Mouse (Mus musculus): ENCODE data around the gene Ikbke. TPM values are rescaled to one million over a fixed set of nuclear protein-coding genes. Genes with fewer than 3 reads are reported as not detected.

Gene Ikbke
- total and polyA plus RNA-seq, 3 experiments = 0.17 to 1.1 (median 0.60) TPM

DNA sequence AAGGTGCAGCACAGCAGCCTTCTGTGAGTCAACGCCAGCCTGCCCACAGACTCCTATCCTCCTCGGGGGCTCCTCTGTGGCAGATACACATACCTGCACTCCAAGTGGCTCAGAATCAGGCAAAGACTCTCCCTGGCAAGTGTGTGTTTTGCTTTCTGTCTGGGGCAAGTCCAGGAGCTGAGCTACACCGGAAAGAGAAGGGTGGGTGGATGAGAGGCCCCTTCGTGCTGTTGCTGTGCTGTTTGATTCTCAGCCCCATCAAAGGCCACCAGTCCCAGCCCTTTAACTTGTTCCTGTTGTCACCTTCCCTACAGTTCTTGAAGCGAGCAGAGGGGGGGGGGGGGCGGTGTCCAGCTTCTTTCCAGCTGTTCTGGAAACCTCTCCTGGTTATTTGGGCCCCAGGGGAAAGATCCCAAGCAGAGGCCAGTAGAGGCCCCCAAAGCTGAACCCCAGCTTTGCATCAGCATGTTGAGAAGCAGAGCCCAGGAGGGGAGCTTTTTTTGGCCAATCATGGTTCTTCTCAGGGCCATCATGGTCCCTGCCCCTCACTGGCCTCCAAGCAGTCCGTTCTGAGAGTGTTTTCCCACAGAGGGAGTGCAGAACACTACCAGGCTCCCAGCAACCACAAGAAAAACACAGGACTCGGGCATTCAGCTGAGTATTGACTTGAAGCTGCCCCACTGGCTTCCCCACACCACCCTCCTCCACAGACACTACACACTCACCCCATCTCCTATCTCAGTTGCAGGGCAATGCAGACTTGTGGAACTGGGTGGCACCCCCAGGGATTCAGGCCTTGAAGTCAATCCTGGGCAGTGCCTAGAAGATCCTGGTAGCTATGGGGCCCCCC lies 575 bp downstream of the Ikbke start:
- TF ChIP-seq POLR2AphosphoS5 (IDR thresholded peaks at IDR 0.05; ENCODE audit: insufficient replicate concordance, low read depth, low read length) (no peak), GATA1 (IDR thresholded peaks at IDR 0.05; ENCODE audit: borderline replicate concordance, low read length) (no peak), TAL1 (conservative IDR thresholded peaks at IDR 0.05; ENCODE audit: low read depth, low read length) (no peak), CTCF (IDR thresholded peaks at IDR 0.05; ENCODE audit: low read depth, low read length) (no peak), GATA2 (IDR thresholded peaks at IDR 0.05; ENCODE audit: borderline replicate concordance, low read depth, low read length) (no peak)
- peaks cover 6% of the 10 kb centered on the region for H3K4me1 ChIP-seq (ENCODE audit: insufficient read depth, low read depth, low read length)
- H3K36me3 ChIP-seq (replicated peaks) = no peaks in the 10 kb centered on the region
- DNase-seq (ENCODE audit: low spot score) (no peak), ATAC-seq (ENCODE audit: extremely low read depth, insufficient number of reproducible peaks, low FRiP score, poor library complexity, severe bottlenecking) (no peak)
- H3K9me3 ChIP-seq (replicated peaks) = no peaks in the 10 kb centered on the region
- H3K27me3 ChIP-seq (ENCODE audit: insufficient read depth, low read length) = peaks cover 64% of the 10 kb centered on the region
- H3K4me3 ChIP-seq (ENCODE audit: low read depth, low read length) = no peak overlapping the region

DNA sequence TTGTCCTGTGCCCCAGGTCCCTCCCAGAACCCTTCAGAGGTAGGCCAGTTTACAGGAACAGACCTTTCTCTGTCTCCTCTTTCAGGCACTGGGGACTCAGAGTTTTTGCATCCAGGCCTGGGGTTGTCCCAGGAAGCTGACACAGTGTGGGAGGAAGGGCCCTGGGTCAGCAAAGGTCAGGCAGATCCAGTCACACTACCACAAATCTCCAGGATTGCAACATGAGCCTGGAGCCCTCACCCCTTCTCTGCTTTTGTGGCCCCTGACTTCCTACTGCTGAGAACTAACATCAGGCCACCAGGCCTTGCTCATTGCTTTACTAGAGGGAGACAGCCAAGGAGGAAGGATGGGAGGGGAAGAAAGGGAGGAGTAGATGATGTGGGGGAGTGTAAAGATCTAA lies 2.6 kb downstream of the Ikbke start:
- Histone ChIP-seq H3K4me3 (ENCODE audit: low read depth, low read length) (no peak overlapping the region), H3K9me3 (replicated peaks) (no peaks in the 10 kb centered on the region), H3K36me3 (replicated peaks) (no peaks in the 10 kb centered on the region), H3K27me3 (ENCODE audit: insufficient read depth, low read length) (peaks cover 71% of the 10 kb centered on the region), H3K4me1 (ENCODE audit: insufficient read depth, low read depth, low read length) (peaks cover 6% of the 10 kb centered on the region)
- no peak for TF ChIP-seq CTCF (IDR thresholded peaks at IDR 0.05; ENCODE audit: low read depth, low read length)
- ATAC-seq (ENCODE audit: extremely low read depth, insufficient number of reproducible peaks, low FRiP score, poor library complexity, severe bottlenecking) (no peak), DNase-seq (ENCODE audit: low spot score) (no peak)

DNA sequence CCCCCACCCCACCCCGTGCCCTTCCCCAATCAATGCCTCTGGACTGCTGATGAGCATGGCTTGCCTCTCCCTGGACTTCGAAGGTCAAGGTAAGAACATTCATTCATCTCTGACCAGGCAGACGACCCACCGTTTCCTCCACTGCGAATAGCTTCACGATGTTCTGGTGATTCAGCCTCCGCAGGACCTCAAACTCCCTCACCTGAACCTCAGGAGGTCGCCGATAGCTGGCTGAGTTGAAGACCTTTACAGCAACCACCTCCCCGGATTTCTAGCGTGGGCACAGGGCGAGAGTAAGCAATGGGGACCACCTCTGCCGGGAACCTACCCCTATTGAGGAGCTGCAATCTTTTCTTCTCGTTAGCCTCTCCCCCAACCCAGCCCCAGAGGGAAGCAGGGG lies 3.8 kb downstream of the Ikbke start:
- Histone ChIP-seq H3K4me3 (ENCODE audit: low read depth, low read length) (no peak overlapping the region), H3K4me1 (ENCODE audit: insufficient read depth, low read depth, low read length) (peaks cover 6% of the 10 kb centered on the region), H3K27me3 (ENCODE audit: insufficient read depth, low read length) (peaks cover 78% of the 10 kb centered on the region), H3K36me3 (replicated peaks) (no peaks in the 10 kb centered on the region), H3K9me3 (replicated peaks) (no peaks in the 10 kb centered on the region)
- DNase-seq (ENCODE audit: low spot score) (no peak), ATAC-seq (ENCODE audit: extremely low read depth, insufficient number of reproducible peaks, low FRiP score, poor library complexity, severe bottlenecking) (no peak)
- TF ChIP-seq CTCF (IDR thresholded peaks at IDR 0.05; ENCODE audit: low read depth, low read length) (no peak), POLR2AphosphoS5 (IDR thresholded peaks at IDR 0.05; ENCODE audit: insufficient replicate concordance, low read depth, low read length) (no peak), GATA2 (IDR thresholded peaks at IDR 0.05; ENCODE audit: borderline replicate concordance, low read depth, low read length) (no peak), TAL1 (conservative IDR thresholded peaks at IDR 0.05; ENCODE audit: low read depth, low read length) (no peak), GATA1 (IDR thresholded peaks at IDR 0.05; ENCODE audit: borderline replicate concordance, low read length) (no peak)

DNA sequence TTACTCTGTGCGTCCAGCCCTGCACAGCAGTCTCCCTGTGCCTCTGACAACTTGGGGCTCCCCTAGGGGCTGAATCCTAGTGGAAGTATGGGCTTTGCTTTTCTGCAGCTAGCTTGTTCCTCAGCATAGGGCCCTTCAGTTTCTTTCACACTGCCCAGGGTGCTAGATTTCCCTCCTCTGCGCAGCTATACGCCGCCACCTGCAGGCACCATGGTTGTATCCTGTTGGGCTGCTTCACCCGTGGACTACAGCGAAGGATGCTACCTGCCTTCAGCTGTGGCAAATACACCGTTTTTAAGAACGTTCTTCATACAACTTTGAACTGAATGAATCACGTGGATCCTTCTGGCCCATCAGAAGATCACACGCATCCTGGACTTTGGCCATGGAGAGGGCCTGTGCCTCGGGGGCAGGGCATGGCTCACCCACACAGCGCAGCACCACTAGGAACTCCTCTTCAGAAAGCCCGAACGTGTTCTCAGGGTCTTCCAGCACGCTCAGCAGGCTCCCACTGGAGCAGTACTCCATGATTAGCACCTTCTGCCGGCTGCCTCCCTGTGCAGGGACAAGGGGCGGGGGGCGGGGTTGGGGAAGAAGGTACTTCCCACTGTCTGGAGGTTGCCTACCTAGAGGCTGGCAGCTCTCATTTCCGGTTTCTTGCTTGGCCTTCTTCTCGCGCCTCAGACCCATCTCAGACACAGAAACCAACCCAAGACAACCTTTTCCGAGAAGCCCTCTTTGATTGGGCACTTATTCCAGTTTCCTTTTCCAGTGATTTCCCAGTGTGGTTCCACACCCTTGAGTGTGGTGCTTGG lies 4.5 kb downstream of the Ikbke start:
- no peaks in the 10 kb centered on the region for H3K36me3 ChIP-seq (replicated peaks)
- no peaks in the 10 kb centered on the region for H3K9me3 ChIP-seq (replicated peaks)
- H3K4me1 ChIP-seq (ENCODE audit: insufficient read depth, low read depth, low read length) = peaks cover 6% of the 10 kb centered on the region; the same call in 1 of the 2 replicates
- TF ChIP-seq POLR2AphosphoS5 (IDR thresholded peaks at IDR 0.05; ENCODE audit: insufficient replicate concordance, low read depth, low read length) = no peak
- TF ChIP-seq GATA1 (IDR thresholded peaks at IDR 0.05; ENCODE audit: borderline replicate concordance, low read length) = no peak
- TF ChIP-seq CTCF (IDR thresholded peaks at IDR 0.05; ENCODE audit: low read depth, low read length) = no peak
- no peak for TF ChIP-seq GATA2 (IDR thresholded peaks at IDR 0.05; ENCODE audit: borderline replicate concordance, low read depth, low read length)
- TF ChIP-seq TAL1 (conservative IDR thresholded peaks at IDR 0.05; ENCODE audit: low read depth, low read length) = no peak
- peaks cover 74% of the 10 kb centered on the region for H3K27me3 ChIP-seq (ENCODE audit: insufficient read depth, low read length)
- no peak for ATAC-seq (ENCODE audit: extremely low read depth, insufficient number of reproducible peaks, low FRiP score, poor library complexity, severe bottlenecking)
- H3K4me3 ChIP-seq (ENCODE audit: low read depth, low read length) = no peak overlapping the region
- DNase-seq (ENCODE audit: low spot score) = no peak

DNA sequence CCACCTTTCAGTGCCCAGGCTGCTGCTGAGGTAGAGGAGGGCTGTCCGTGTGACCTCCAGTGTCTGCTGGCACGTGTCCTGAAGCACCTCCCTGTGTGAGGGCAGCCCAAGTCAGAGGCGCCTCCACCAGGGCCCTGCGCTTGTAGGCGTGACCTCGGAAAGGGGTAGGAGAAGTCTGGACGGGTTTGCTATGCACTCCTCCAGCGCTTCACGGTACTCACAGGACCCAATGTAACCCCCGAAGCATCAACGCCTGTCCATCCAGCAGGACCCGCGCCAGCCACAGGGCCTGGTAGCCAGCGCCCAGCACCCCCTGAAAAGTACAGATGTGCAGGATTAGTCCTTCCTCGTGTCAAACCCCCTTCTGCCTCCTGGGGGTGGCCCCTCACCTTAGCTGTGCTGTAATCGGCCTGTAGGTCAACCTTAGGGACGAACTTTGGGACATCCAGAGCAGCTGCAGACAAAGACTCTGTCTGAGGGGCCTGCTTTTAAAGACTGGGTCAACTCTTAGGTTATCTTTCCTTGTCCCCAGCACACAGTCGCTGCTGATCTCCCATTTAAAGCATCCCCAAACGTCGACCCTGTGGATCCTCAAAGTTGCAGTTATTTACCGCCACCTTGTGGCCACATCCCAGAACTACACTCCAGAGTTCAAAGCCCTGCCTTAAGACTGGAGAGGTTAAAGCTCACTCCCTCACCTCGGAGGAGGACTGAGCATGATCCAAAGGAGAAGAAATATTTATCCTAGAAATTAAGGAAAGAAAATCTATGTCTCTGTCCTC lies 9.4 kb downstream of the Ikbke start:
- Histone ChIP-seq H3K36me3 (replicated peaks) (no peaks in the 10 kb centered on the region), H3K4me3 (ENCODE audit: low read depth, low read length) (no peak overlapping the region), H3K9me3 (replicated peaks) (no peaks in the 10 kb centered on the region), H3K4me1 (ENCODE audit: insufficient read depth, low read depth, low read length) (peaks cover 7% of the 10 kb centered on the region; the same call in 1 of the 2 replicates), H3K27me3 (ENCODE audit: insufficient read depth, low read length) (peaks cover 71% of the 10 kb centered on the region)
- ATAC-seq (ENCODE audit: extremely low read depth, insufficient number of reproducible peaks, low FRiP score, poor library complexity, severe bottlenecking) = peak; percentile 29; the same call in 1 of the 2 replicates
- no peak for TF ChIP-seq TAL1 (conservative IDR thresholded peaks at IDR 0.05; ENCODE audit: low read depth, low read length)
- TF ChIP-seq POLR2AphosphoS5 (IDR thresholded peaks at IDR 0.05; ENCODE audit: insufficient replicate concordance, low read depth, low read length) = no peak
- TF ChIP-seq CTCF (IDR thresholded peaks at IDR 0.05; ENCODE audit: low read depth, low read length) = peak; percentile 95
- no peak for TF ChIP-seq GATA2 (IDR thresholded peaks at IDR 0.05; ENCODE audit: borderline replicate concordance, low read depth, low read length)
- DNase-seq (ENCODE audit: low spot score) = peak; percentile 88

DNA sequence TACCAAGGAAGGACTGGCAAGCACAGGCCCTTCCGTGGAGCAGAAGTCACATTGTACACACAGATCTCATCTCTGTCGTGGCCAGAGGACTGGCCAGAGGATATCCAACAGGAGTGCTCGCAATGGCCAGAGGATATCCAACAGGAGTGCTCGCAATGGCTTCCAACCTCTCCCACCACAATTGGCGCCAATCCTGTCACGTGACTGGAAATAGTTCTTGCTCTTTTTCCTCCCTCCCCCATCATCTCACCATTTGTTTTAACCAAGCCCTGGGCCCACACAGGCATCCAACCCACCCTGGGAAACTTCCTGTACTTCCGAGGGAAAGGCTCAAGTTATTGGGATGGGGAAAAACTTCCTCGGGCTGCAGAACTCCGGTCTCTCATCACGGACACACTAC lies 10.6 kb downstream of the Ikbke start:
- DNase-seq (ENCODE audit: low spot score) = no peak
- no peaks in the 10 kb centered on the region for H3K36me3 ChIP-seq (replicated peaks)

More for the DNA sequence above, 10.6 kb downstream of the Ikbke start:
- TF ChIP-seq POLR2AphosphoS5 (IDR thresholded peaks at IDR 0.05; ENCODE audit: insufficient replicate concordance, low read depth, low read length) = no peak
- TF ChIP-seq GATA2 (IDR thresholded peaks at IDR 0.05; ENCODE audit: borderline replicate concordance, low read depth, low read length) = no peak
- no peak for TF ChIP-seq GATA1 (IDR thresholded peaks at IDR 0.05; ENCODE audit: borderline replicate concordance, low read length)
- TF ChIP-seq TAL1 (conservative IDR thresholded peaks at IDR 0.05; ENCODE audit: low read depth, low read length) = no peak
- no peak for TF ChIP-seq CTCF (IDR thresholded peaks at IDR 0.05; ENCODE audit: low read depth, low read length)
- Histone ChIP-seq H3K27me3 (ENCODE audit: insufficient read depth, low read length) (peaks cover 69% of the 10 kb centered on the region), H3K4me1 (ENCODE audit: insufficient read depth, low read depth, low read length) (peaks cover 8% of the 10 kb centered on the region; the same call in 1 of the 2 replicates), H3K4me3 (ENCODE audit: low read depth, low read length) (no peak overlapping the region), H3K9me3 (replicated peaks) (no peaks in the 10 kb centered on the region)
- no peak for ATAC-seq (ENCODE audit: extremely low read depth, insufficient number of reproducible peaks, low FRiP score, poor library complexity, severe bottlenecking)
